Mouse (Mus musculus) E14TG2a.4 (cell line): ENCODE results near the gene Gm11985.

ENCODE experiments used
- H3K27me3 ChIP-seq: 2 replicates; pipeline ENCODE4 v1.6.1; 2014; ENCODE audit warnings: low read length, control low read depth; ENCODE audit not compliant: insufficient read depth
- H3K36me3 ChIP-seq: 2 replicates; pipeline ENCODE4 v1.6.1; 2014; ENCODE audit warnings: low read length, control low read depth; ENCODE audit not compliant: insufficient read depth
- H3K4me1 ChIP-seq: replicated peaks from 2 replicates; pipeline ENCODE4 v1.6.1; 2014; ENCODE audit warnings: low read depth, low read length, control low read depth
- H3K4me3 ChIP-seq: replicated peaks from 2 replicates; pipeline ENCODE4 v1.5.1; 2014; ENCODE audit warnings: mild to moderate bottlenecking, low read length
- H3K9me3 ChIP-seq: 2 replicates; pipeline ENCODE4 v1.6.1; 2014; ENCODE audit warnings: low read length, control low read depth
- CTCF ChIP-seq: conservative IDR thresholded peaks from 2 replicates; pipeline ENCODE4 v1.5.1; 2014; ENCODE audit warnings: low read length
- NANOG ChIP-seq: IDR thresholded peaks from 2 replicates; pipeline ENCODE4 v1.6.1; 2014; ENCODE audit warnings: borderline replicate concordance, low read length, mixed read lengths
- POU5F1 ChIP-seq: IDR thresholded peaks from 2 replicates; pipeline ENCODE4 v1.6.1; 2014; ENCODE audit warnings: low read length, borderline replicate concordance

The Gm11985 gene

DNA sequence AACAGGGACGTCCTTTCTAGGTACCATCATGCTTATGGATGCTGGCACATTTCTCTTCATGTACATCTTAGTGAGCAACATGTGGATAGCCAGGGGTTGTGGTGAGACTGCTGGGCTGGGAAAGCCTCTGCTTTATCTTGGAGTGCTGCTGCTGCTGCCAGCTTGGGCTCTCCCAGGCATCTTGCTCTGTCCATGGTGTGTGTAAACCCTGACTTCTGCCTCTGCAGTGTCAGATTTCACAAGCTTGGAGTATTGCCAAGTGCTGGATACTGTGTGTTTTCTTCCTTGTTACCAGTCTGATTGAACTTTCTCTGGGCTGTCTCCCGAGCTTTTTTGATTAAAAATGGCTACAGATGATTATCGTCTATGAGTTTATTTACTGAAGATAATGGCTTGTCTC is 45.6 kb downstream of the Gm11985 start:
- H3K4me3 ChIP-seq: no peak overlapping the region
- H3K27me3 ChIP-seq: no peaks in the 10 kb centered on the region
- peaks cover 4% of the 10 kb centered on the region; the same call in 1 of the 2 replicates for H3K4me1 ChIP-seq
- no peaks in the 10 kb centered on the region for H3K9me3 ChIP-seq
- H3K36me3 ChIP-seq: peaks cover 12% of the 10 kb centered on the region
- TF ChIP-seq NANOG (no peak), POU5F1 (no peak), CTCF (no peak)

DNA sequence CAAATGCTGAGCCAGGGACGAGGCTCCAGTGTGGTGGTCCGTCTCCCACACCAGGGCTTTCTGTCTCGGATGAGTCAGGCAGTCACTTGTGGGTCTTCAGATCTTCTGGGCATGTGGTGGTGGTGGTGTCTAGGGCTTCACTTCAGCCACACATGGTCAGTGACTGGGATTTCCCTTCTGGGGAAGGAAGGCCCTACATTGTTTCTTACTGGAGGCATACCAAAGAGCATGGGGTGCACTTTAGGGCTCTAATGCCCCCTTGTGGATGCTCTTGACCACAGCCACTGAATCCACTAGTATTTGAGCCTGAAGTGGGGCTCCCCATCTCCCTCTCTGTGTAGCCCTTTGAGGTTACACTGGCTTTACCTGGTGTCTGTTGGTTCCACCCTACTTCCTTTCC is 47.9 kb downstream of the Gm11985 start:
- Histone ChIP-seq H3K9me3 (no peaks in the 10 kb centered on the region), H3K4me1 (peaks cover 4% of the 10 kb centered on the region; the same call in 1 of the 2 replicates), H3K27me3 (no peaks in the 10 kb centered on the region), H3K36me3 (peaks cover 10% of the 10 kb centered on the region), H3K4me3 (no peak overlapping the region)
- no peak for TF ChIP-seq NANOG
- peak; percentile 62 for TF ChIP-seq CTCF

DNA sequence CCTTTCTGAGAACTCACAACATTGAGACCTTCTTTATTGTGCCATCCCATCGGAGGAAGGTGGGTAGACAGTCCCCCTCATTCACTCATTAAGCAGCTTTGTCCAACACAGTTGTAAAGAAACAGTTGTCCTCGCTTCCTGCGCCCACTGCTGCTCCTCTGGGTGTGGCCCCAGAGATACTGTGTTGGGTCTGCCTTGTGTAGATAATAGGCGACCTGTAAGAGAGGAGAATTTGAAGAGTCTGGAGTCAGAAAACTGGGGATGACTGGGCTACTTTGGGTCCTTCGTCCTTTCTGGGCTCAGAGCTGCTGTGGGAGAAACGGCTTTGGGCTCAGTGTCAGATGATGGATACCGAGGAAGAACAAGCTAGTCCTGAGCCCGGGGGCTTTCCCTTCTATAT is 50.0 kb downstream of the Gm11985 start:
- Histone ChIP-seq H3K9me3 (no peaks in the 10 kb centered on the region), H3K4me1 (no peaks in the 10 kb centered on the region; the same call in 1 of the 2 replicates), H3K4me3 (no peak overlapping the region), H3K27me3 (no peaks in the 10 kb centered on the region), H3K36me3 (peaks cover 10% of the 10 kb centered on the region)
- TF ChIP-seq CTCF (no peak), POU5F1 (no peak), NANOG (no peak)

DNA sequence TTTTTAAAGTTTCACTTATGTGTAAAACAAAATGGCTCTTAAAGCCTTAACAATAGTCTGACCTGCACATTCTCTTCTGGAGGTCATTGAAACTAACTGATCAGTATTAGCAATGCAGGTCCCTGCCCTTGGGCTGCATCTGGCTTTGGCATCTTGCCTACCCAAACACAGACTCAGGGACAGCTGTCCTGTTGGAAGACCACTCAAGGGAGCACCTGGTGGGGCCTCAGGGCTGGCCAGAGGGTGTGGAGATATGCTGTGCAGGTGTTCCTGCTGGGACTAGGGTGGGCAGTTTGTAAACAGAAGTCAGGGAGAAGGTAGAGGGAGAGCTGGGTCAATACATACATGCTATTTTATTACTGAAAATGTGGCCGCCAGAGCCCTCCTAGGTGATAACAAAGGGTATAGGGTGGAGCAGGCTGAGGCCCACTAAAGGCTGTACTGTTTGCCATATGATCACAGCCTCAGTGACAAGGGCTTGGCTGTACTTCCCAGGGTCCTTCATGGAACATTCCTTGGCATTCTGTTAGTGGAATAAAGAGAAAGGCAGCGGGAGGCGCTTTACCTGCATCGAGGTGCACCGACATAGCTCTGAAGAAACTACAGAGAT is 52.0 kb downstream of the Gm11985 start:
- H3K4me1 ChIP-seq: no peaks in the 10 kb centered on the region; the same call in 1 of the 2 replicates
- peaks cover 10% of the 10 kb centered on the region for H3K36me3 ChIP-seq
- no peak overlapping the region for H3K4me3 ChIP-seq
- no peak for TF ChIP-seq POU5F1
- H3K9me3 ChIP-seq: no peaks in the 10 kb centered on the region
- H3K27me3 ChIP-seq: no peaks in the 10 kb centered on the region

DNA sequence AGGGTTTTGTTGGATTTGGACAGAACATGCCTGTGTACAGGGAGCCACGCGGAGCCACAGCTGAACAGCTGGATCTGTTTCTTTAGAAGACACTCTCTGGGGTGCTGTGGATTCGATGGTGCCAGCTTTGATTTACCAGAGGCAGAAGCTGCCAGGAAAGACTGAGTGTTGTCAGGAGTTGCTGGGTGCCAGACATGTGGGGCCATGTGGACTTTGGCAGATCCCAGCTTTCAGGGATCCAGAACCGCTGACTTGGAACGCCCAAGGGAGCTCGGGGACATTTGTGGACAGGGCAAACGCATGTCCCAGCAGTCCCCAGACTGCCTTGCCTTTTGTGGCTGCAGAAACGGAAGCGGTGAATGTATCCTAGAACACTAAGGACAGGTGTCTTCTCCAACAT is 52.6 kb downstream of the Gm11985 start:
- Histone ChIP-seq H3K4me1 (no peaks in the 10 kb centered on the region; the same call in 1 of the 2 replicates), H3K9me3 (no peaks in the 10 kb centered on the region)

DNA sequence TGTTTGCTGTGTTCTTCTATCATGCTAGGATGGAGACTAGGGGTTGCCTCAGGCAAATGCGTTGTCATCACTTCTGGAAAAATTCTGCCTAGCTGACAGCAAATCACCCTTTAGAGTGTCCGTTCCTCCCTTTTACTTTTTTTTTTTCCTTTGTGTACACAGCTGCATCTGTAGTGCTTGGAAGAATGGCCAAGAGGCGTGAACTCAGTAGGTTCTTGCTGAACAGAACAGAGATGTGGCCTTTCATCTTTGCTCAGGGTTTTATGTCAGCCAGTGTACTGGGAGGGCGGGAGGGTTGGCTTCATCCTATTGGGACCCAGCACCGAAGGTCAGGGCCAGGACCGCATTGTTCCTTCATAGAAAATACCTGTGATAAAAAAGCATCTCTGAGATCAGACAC is 53.1 kb downstream of the Gm11985 start:
- no peak overlapping the region for H3K4me3 ChIP-seq
- no peaks in the 10 kb centered on the region; the same call in 1 of the 2 replicates for H3K4me1 ChIP-seq
- TF ChIP-seq POU5F1 (no peak), NANOG (no peak), CTCF (no peak)
- H3K27me3 ChIP-seq: no peaks in the 10 kb centered on the region
- H3K36me3 ChIP-seq: peaks cover 14% of the 10 kb centered on the region
- H3K9me3 ChIP-seq: no peaks in the 10 kb centered on the region

More for the DNA sequence above, 52.6 kb downstream of the Gm11985 start:
- no peaks in the 10 kb centered on the region for H3K27me3 ChIP-seq
- peaks cover 11% of the 10 kb centered on the region for H3K36me3 ChIP-seq
- no peak for TF ChIP-seq POU5F1
- no peak for TF ChIP-seq NANOG
- TF ChIP-seq CTCF: no peak
- H3K4me3 ChIP-seq: no peak overlapping the region

DNA sequence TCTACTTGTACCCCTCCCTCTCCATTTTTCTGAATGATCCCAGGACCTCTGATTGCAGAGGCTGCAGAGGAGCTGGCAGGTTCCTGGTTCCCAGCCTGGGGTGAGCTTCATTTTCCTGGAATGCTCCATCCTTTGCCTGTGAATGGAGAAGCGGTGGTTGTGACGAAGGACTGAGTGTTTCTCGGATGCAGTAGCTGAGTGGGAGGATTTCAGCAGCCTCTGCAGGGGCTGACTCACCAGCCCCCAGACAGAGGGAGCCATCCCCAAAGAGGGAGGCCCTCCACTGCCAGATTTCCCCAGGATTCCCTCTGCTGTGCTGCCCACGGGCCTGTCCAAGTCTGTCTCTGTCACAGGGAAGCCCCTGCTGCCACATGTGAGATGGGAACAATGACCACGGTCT is 54.0 kb downstream of the Gm11985 start:
- TF ChIP-seq NANOG: no peak
- no peak for TF ChIP-seq POU5F1
- no peak for TF ChIP-seq CTCF
- Histone ChIP-seq H3K36me3 (peaks cover 14% of the 10 kb centered on the region), H3K4me3 (no peak overlapping the region), H3K4me1 (0 out of 2 replicates have a peak, but pooled peaks cover 2% of the 10 kb centered on the region), H3K9me3 (no peaks in the 10 kb centered on the region), H3K27me3 (no peaks in the 10 kb centered on the region)

DNA sequence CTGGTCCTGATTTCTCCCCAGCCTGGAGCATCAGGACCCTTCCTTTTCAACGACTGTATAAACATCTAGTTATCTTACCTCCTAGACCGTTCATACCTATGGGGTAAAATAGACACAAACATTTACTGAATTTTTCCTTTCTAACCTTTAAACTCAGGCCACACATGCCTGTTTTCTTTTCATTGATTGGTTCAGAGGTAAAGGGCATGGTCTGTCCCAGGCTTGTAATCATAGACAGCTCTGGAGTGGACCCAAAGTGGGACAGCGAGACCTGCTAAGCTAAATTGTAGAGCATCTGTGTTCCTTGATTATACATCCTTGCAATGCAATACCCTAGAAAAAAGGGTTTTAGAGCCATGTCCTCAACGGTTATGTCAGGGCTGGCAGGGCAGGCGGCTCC is 54.6 kb downstream of the Gm11985 start:
- Histone ChIP-seq H3K36me3 (peaks cover 11% of the 10 kb centered on the region), H3K4me1 (0 out of 2 replicates have a peak, but pooled peaks cover 2% of the 10 kb centered on the region), H3K27me3 (no peaks in the 10 kb centered on the region), H3K9me3 (no peaks in the 10 kb centered on the region), H3K4me3 (no peak overlapping the region)
- TF ChIP-seq CTCF (no peak), NANOG (no peak)
